Mouse (Mus musculus) ES-E14 (cell line): Measurements from ENCODE around the gene Dus1l.

ENCODE experiments used
- CHD2 ChIP-seq: IDR thresholded peaks from 2 replicates; pipeline ENCODE4 v1.6.1; 2014; ENCODE audit warnings: mild to moderate bottlenecking, low read depth, low read length, inconsistent platforms
- HCFC1 ChIP-seq: IDR thresholded peaks from 2 replicates; pipeline ENCODE4 v1.6.1; 2012; ENCODE audit warnings: low read length, inconsistent platforms, borderline replicate concordance; ENCODE audit not compliant: insufficient read depth
- MAFK ChIP-seq: IDR thresholded peaks from 2 replicates; pipeline ENCODE4 v1.6.1; 2014; ENCODE audit warnings: mild to moderate bottlenecking, low read depth, low read length, inconsistent platforms; ENCODE audit not compliant: insufficient read depth
- ZC3H11A ChIP-seq: IDR thresholded peaks from 2 replicates; pipeline ENCODE4 v1.6.1; 2012; ENCODE audit warnings: low read depth, mild to moderate bottlenecking, inconsistent platforms, low read length, borderline replicate concordance
- ZNF384 ChIP-seq: IDR thresholded peaks from 2 replicates; pipeline ENCODE4 v1.6.1; 2012; ENCODE audit warnings: low read depth, low read length, inconsistent platforms

- TF ChIP-seq MAFK (no peak), ZNF384 (no peak), HCFC1 (peak; percentile 54; the same call in 1 of the 2 replicates), CHD2 (no peak), ZC3H11A (no peak)
Observed at GRCm38 (mm10) chr11:120784064-120784791, 12.0 kb downstream of the Dus1l start, which contains the start of the genes Rfng and Gps1.
